20 mouse cellular contexts compared by ENCODE assay signal in genomic region chr6:103602070-103602469, GRCm38 (mm10).
A peak's percentile ranks its signal among the peaks of the same experiment; 100 is the strongest.
DNase-seq lines count a peak whose midpoint lies in the region; ATAC-seq and TF ChIP-seq lines count a peak whose summit lies in the region.
"Had no signal": no experiment of that assay in that cellular context is flagged by ENCODE, and none has a peak within 500 bp of the region (broad histone marks: within the 10 kb centered on the region; RNA-seq: fewer than 3 reads in every experiment).

No protein-coding gene starts in this region.

- H3K9ac ChIP-seq in forebrain, postnatal 0 days = no peak overlapping the region
- H3K9ac ChIP-seq in forebrain, embryonic 16.5 days (replicated peaks; ENCODE audit: low read depth, low read length) = no peak overlapping the region
- no peak overlapping the region for H3K9ac ChIP-seq in hindbrain, embryonic 15.5 days
- no peak overlapping the region for H3K9ac ChIP-seq in hindbrain, postnatal 0 days (replicated peaks; ENCODE audit: low read length)
- H3K9ac ChIP-seq in neural tube, embryonic 11.5 days (ENCODE audit: low read length) = no peak overlapping the region
- no peak overlapping the region for H3K9ac ChIP-seq in neural tube, embryonic 15.5 days (replicated peaks)
- H3K9ac ChIP-seq: embryonic facial prominence, embryonic 15.5 days; heart, embryonic 12.5 days; intestine, embryonic 15.5 days had no signal

- no peak for TF ChIP-seq CTCF in forebrain, postnatal 0 days (IDR thresholded peaks at IDR 0.05; ENCODE audit: low read depth)
- TF ChIP-seq CTCF in hindbrain, postnatal 0 days (IDR thresholded peaks at IDR 0.05; ENCODE audit: low read depth) = no peak

- DNase-seq in forebrain, postnatal 0 days = no peak
- no peak for DNase-seq in hindbrain, postnatal 0 days (ENCODE audit: low spot score)
- peak; percentile 45 for DNase-seq in neural tube, embryonic 11.5 days (ENCODE audit: low spot score)
- no peak for DNase-seq in neural tube, embryonic 10.5 days (ENCODE audit: extremely low spot score, low spot score)
- no peak for DNase-seq in layer of hippocampus, postnatal 25 days (ENCODE audit: extremely low spot score in 1 of 2, low spot score in 1 of 2)
- DNase-seq: adrenal gland, postnatal 10 days; cerebellum, adult 11 months; cerebellum, adult 8-10 months; cerebellum, postnatal 14 days; gastrocnemius, postnatal 10 days; heart, adult 2 months had no signal

- H3K27ac ChIP-seq in forebrain, postnatal 0 days (ENCODE audit: low read depth, low read length) = 0 out of 2 replicates have a peak overlapping the region, but pooled peaks have one; percentile 10
- H3K27ac ChIP-seq in forebrain, embryonic 16.5 days (ENCODE audit: low read length) = no peak overlapping the region
- H3K27ac ChIP-seq in hindbrain, embryonic 15.5 days (replicated peaks) = 0 out of 2 replicates have a peak overlapping the region, but pooled peaks have one; percentile 59
- H3K27ac ChIP-seq in hindbrain, postnatal 0 days = no peak overlapping the region
- no peak overlapping the region for H3K27ac ChIP-seq in neural tube, embryonic 11.5 days (ENCODE audit: low read depth, low read length)
- 0 out of 2 replicates have a peak overlapping the region, but pooled peaks have one; percentile 20 for H3K27ac ChIP-seq in neural tube, embryonic 15.5 days (replicated peaks)
- H3K27ac ChIP-seq: embryonic facial prominence, embryonic 15.5 days; forebrain, embryonic 10.5 days; heart, adult 2 months; intestine, embryonic 15.5 days had no signal

- no peaks in the 10 kb centered on the region for H3K36me3 ChIP-seq in forebrain, postnatal 0 days (ENCODE audit: insufficient read depth)
- H3K36me3 ChIP-seq in forebrain, embryonic 16.5 days (ENCODE audit: control insufficient read depth, insufficient read depth) = no peaks in the 10 kb centered on the region
- H3K36me3 ChIP-seq in hindbrain, embryonic 15.5 days = no peaks in the 10 kb centered on the region
- H3K36me3 ChIP-seq in hindbrain, postnatal 0 days (ENCODE audit: insufficient read depth, low read length) = no peaks in the 10 kb centered on the region
- no peaks in the 10 kb centered on the region for H3K36me3 ChIP-seq in neural tube, embryonic 11.5 days (ENCODE audit: control insufficient read depth, insufficient read depth, low read length)
- no peaks in the 10 kb centered on the region for H3K36me3 ChIP-seq in neural tube, embryonic 15.5 days
- H3K36me3 ChIP-seq: embryonic facial prominence, embryonic 15.5 days; forebrain, embryonic 10.5 days; heart, embryonic 12.5 days; intestine, embryonic 15.5 days had no signal

- H3K27me3 ChIP-seq in forebrain, postnatal 0 days (ENCODE audit: insufficient read depth, low read length) = no peaks in the 10 kb centered on the region
- no peaks in the 10 kb centered on the region for H3K27me3 ChIP-seq in forebrain, embryonic 16.5 days (replicated peaks; ENCODE audit: control insufficient read depth, insufficient read depth, low read length)
- H3K27me3 ChIP-seq in hindbrain, embryonic 15.5 days = no peaks in the 10 kb centered on the region
- H3K27me3 ChIP-seq in hindbrain, postnatal 0 days (ENCODE audit: insufficient read depth, low read length) = no peaks in the 10 kb centered on the region
- H3K27me3 ChIP-seq in neural tube, embryonic 11.5 days (ENCODE audit: control insufficient read depth, insufficient read depth, low read length) = no peaks in the 10 kb centered on the region
- no peaks in the 10 kb centered on the region for H3K27me3 ChIP-seq in neural tube, embryonic 15.5 days (replicated peaks)
- H3K27me3 ChIP-seq: embryonic facial prominence, embryonic 15.5 days; heart, embryonic 12.5 days; intestine, embryonic 15.5 days had no signal

- H3K4me3 ChIP-seq in forebrain, postnatal 0 days (ENCODE audit: low read depth, low read length) = no peak overlapping the region
- no peak overlapping the region for H3K4me3 ChIP-seq in forebrain, embryonic 16.5 days (replicated peaks; ENCODE audit: low read length)
- H3K4me3 ChIP-seq in hindbrain, embryonic 15.5 days = no peak overlapping the region
- H3K4me3 ChIP-seq in hindbrain, postnatal 0 days (ENCODE audit: low read length) = no peak overlapping the region
- no peak overlapping the region for H3K4me3 ChIP-seq in neural tube, embryonic 11.5 days (ENCODE audit: low read depth, low read length)
- no peak overlapping the region for H3K4me3 ChIP-seq in neural tube, embryonic 15.5 days (replicated peaks)
- H3K4me3 ChIP-seq: embryonic facial prominence, embryonic 15.5 days; erythroblast, embryonic 14.5 days; forebrain, embryonic 10.5 days; heart, adult 2 months; heart, embryonic 12.5 days; intestine, embryonic 15.5 days had no signal

- no peaks in the 10 kb centered on the region for H3K9me3 ChIP-seq in forebrain, postnatal 0 days (ENCODE audit: low read length)
- H3K9me3 ChIP-seq in forebrain, embryonic 16.5 days (ENCODE audit: control insufficient read depth, low read length) = no peaks in the 10 kb centered on the region
- H3K9me3 ChIP-seq in hindbrain, embryonic 15.5 days = no peaks in the 10 kb centered on the region
- no peaks in the 10 kb centered on the region for H3K9me3 ChIP-seq in hindbrain, postnatal 0 days (ENCODE audit: low read length)
- H3K9me3 ChIP-seq in neural tube, embryonic 11.5 days (ENCODE audit: control insufficient read depth, low read length) = no peaks in the 10 kb centered on the region
- H3K9me3 ChIP-seq in neural tube, embryonic 15.5 days (replicated peaks) = no peaks in the 10 kb centered on the region
- H3K9me3 ChIP-seq: embryonic facial prominence, embryonic 15.5 days; forebrain, embryonic 10.5 days; heart, embryonic 12.5 days; intestine, embryonic 15.5 days had no signal

- H3K4me2 ChIP-seq in forebrain, postnatal 0 days (ENCODE audit: low read depth) = no peak overlapping the region
- no peak overlapping the region for H3K4me2 ChIP-seq in forebrain, embryonic 16.5 days (ENCODE audit: low read length)
- H3K4me2 ChIP-seq in hindbrain, embryonic 15.5 days = no peak overlapping the region
- H3K4me2 ChIP-seq in hindbrain, postnatal 0 days (ENCODE audit: low read depth, low read length) = no peak overlapping the region
- no peak overlapping the region for H3K4me2 ChIP-seq in neural tube, embryonic 11.5 days (ENCODE audit: low read depth)
- H3K4me2 ChIP-seq in neural tube, embryonic 15.5 days = no peak overlapping the region
- H3K4me2 ChIP-seq: embryonic facial prominence, embryonic 15.5 days; heart, embryonic 12.5 days; intestine, embryonic 15.5 days had no signal

- 30% methylated on average over 4 of the region's 4 CpGs for WGBS in forebrain, postnatal 0 days
- WGBS in forebrain, embryonic 16.5 days = 38% methylated on average over 4 of the region's 4 CpGs
- 18% methylated on average over 4 of the region's 4 CpGs for WGBS in hindbrain, embryonic 15.5 days
- 21% methylated on average over 4 of the region's 4 CpGs for WGBS in hindbrain, postnatal 0 days
- WGBS in neural tube, embryonic 11.5 days = 30% methylated on average over 4 of the region's 4 CpGs
- 10% methylated on average over 4 of the region's 4 CpGs for WGBS in neural tube, embryonic 15.5 days

- no peaks in the 10 kb centered on the region for H3K4me1 ChIP-seq in forebrain, postnatal 0 days (ENCODE audit: insufficient read depth)
- no peaks in the 10 kb centered on the region for H3K4me1 ChIP-seq in forebrain, embryonic 16.5 days (replicated peaks; ENCODE audit: control insufficient read depth, insufficient read depth, low read length)
- peaks cover 7% of the 10 kb centered on the region for H3K4me1 ChIP-seq in hindbrain, embryonic 15.5 days (replicated peaks)
- no peaks in the 10 kb centered on the region for H3K4me1 ChIP-seq in hindbrain, postnatal 0 days (ENCODE audit: insufficient read depth, low read length)
- peaks cover 3% of the 10 kb centered on the region for H3K4me1 ChIP-seq in neural tube, embryonic 11.5 days (ENCODE audit: control insufficient read depth, insufficient read depth, low read length)
- H3K4me1 ChIP-seq in neural tube, embryonic 15.5 days = peaks cover 5% of the 10 kb centered on the region
- H3K4me1 ChIP-seq: embryonic facial prominence, embryonic 15.5 days; forebrain, embryonic 10.5 days; heart, embryonic 12.5 days; intestine, embryonic 15.5 days had no signal

- no peak for ATAC-seq in forebrain, postnatal 0 days
- no peak for ATAC-seq in forebrain, embryonic 16.5 days
- no peak for ATAC-seq in hindbrain, embryonic 15.5 days (ENCODE audit: low FRiP score, low read depth)
- no peak for ATAC-seq in hindbrain, postnatal 0 days
- peak; percentile 49; the same call in 1 of the 2 replicates for ATAC-seq in neural tube, embryonic 11.5 days (ENCODE audit: insufficient read depth, low FRiP score, low TSS enrichment)
- no peak for ATAC-seq in neural tube, embryonic 15.5 days (ENCODE audit: low FRiP score)
- ATAC-seq: forebrain, embryonic 14.5 days; intestine, embryonic 15.5 days had no signal

Comparison
In these comparisons a context has a peak if more than half of its experiments do, and no peak if none do; other contexts are left out.
1. H3K27ac ChIP-seq: peak in forebrain, postnatal 0 days (single experiment), hindbrain, embryonic 15.5 days (single experiment) and neural tube, embryonic 15.5 days (single experiment); none in forebrain, embryonic 16.5 days (single experiment), hindbrain, postnatal 0 days (single experiment) and neural tube, embryonic 11.5 days (single experiment).